Mouse (Mus musculus) lung, postnatal 14 days (tissue): Measurements from ENCODE around the gene Ubxn2a.
"Not testable (repeated sequence)": the region's sequence is repeated elsewhere in the genome, so short reads cannot be mapped to it uniquely, and the experiment has no call there.

Experiments
- DNase-seq: peaks from one replicate; pipeline ENCODE4 v3.0.0; 2021

The Ubxn2a gene

DNA sequence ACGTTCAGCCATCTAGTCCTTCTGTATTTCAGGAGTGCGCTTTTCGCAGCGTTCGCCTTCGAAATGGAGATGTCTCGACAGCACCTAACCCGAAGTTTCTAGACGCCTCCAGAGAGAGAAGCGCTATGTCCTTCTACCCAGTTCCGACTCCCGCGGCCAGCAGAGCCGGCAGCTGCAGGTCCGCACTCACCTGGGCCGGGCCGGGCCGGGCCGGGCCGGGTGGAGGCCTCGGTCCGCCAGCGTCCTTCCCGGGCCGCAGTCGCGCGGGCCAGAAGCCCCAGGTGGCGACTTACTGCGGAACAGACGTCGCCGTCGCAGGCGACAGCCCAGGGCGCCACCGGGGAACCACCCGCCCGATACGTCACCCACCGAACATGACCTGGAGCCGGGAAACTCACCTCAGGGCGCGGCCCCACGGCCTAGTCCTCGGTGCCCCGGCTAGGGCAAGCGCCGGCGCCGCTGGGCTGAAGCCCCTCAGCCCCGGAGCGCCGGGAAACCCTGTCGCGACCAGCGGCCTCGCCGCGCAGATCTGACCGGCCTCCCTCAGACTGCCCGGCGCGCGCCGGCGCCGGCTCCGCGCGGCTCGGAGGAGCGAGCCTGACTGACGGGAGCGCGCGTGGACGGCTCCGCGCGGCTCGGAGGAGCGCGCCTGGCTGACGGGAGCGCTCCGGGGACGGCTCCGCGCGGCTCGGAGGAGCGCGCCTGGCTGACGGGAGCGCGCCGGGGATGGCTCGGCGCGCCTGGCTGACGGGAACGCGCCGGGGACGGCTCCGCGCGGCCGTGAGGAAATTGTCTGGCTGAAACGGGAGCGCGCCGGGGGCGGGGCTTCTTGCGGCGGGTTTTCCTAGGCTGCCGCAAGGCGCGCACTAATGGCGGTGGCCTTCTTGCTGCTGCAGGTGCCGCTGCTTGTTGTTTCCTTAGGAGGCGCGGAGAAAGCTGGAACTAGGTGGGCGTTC is at the start of gene Ubxn2a:
TSS of gene Ubxn2a (minus strand) at position 755 of the 956 bp plus-strand sequence.
- peak; percentile 95 for DNase-seq

- DNase-seq: no peak
These were observed 45.7 kb upstream of the Ubxn2a start for GRCm38 (mm10) chr12:4953156-4953555.

GRCm38 (mm10) chr12:4952272-4952671 is 44.8 kb upstream of the Ubxn2a start:
- DNase-seq: no peak

DNA sequence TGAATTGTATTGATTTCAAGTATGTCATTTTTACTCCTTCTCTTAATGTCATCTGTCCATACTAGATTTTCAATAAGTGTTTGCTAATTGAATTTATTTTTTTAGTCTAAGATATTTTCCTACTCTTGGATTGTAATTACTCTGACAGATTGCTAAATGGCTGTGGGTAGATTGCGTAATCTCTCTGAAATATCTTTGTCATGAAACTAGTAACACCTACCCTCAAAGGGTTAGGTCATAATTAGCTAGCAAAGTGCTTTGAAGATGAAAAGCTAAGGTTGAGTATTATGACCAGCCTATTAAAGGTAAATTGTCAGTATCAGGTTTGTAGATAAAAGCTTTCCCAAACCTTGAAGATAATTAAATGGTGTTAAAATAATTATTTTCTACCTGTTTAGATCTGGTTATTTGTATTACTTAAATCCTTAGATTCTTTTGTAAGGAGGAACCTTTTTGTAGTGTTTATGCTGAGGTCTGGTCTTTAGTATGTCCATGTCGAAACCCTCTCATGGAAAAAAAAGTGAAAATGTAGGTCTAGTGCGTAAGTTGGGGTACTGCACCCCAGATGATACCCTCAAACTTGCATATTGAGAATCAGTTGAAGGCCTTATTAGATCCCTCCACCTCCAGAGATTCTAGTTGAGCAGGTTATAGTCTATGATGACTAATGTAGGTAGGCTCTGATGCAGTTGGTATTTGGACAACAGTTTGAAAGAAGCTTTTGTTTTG is 23.5 kb upstream of the Ubxn2a start:
- DNase-seq: no peak

DNA sequence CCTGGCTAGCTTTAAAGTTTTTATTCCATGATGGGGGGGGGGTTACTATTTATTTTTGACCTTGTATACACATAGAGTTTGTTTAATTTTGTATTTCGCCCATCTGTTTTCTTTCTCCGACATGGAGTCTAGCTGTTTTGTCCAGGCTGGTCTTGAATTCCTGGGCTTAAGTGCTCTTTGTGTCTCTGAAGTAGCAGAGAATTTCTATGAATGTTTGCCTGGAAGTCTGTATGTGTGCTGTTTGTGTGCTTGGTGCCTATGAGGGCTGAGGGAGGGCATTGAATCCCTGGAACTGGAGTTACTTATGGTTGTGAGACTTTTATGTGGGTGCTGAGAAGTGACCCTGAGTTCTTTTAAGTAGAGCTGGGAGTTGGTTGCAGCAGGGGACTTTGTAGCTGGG is 20.7 kb upstream of the Ubxn2a start:
- DNase-seq: no peak

GRCm38 (mm10) chr12:4917805-4918591 is 10.5 kb upstream of the Ubxn2a start:
- DNase-seq: peak; percentile 66

DNA sequence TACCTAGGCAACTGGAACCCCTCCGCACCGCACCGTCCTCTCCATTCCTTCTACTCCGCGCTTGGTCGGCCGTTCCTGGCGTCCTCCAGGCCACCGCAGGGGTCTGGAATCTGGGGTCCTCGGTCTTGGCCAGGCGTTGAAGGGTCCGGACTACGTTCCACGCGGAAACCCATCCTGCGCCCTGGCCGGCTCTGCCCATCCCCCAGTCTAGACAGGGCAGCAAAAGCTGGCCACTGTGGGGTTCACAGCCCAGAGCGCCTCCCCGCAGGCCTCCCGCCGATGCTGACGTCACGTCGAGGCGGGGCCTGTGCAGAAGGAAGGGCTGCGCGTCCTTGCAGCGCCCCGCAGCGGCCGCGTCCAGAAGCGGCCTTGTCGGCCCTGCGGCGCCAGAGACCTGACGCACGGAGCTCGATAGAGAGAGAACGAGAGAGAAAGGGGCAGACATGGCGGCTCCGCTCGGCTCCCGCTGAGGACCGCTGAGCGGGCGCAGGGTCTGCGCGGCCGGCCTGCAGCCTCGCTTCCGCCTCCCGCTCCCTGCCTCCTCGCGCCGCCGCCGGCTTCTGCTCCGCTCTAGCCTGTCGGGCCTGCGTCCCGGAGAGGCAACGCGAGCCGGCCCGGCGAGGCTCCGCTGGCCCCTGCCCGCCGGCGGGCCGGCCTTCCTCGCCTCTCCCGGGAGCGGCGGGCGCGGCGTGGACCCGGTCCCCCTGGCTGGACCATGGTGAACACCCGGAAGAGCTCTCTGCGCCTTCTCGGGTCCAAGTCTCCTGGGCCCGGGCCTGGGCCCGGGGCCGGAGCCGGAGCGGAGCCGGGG is 9.7 kb upstream of the Ubxn2a start, which contains the start of gene Atad2b:
TSS of gene Atad2b (plus strand) at position 360 of the 811 bp plus-strand sequence.
- peak; percentile 99 for DNase-seq

DNA sequence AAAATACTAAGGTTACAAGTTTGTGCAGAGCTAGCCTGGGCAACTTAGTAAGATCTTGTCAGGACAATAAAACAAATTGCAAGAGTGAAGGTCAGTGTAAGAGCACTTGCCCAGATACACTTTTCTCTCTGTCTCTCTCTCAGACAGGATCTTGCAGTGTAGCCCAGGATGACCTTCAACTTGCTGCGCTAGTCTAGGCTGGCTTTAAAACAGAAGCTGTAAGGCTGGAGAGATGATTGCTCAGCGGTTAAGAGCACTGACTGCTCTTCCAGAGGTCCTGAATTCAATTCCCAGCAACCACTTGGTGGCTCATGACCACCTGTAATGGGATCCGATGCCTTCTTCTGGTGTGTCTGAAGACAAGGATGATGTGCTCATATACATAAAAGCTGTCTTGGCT is 7.4 kb upstream of the Ubxn2a start:
- no peak for DNase-seq

GRCm38 (mm10) chr12:4914441-4914840 is 6.9 kb upstream of the Ubxn2a start:
- DNase-seq: no peak

DNA sequence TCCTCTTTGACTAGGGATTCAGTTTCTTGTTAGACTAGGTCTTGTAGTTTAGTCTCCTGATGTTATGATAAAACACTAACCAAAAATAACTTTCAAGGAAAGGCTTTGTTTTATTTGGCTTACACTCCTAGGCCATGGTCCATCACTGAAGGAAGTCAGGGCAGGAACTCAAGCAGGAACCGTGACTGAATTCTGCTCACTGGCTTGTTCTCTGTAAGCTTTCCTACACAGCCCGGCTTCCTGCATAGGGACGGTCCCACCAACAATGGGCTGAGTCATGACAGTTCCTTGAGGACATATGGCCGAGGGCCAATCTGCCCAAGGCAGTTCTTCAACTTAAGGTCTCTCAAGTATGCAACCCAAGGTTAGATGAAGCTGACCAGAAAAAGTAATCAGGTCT is 4.2 kb upstream of the Ubxn2a start:
- DNase-seq: no peak

- not testable (repeated sequence) for DNase-seq
These were observed 3.0 kb upstream of the Ubxn2a start for GRCm38 (mm10) chr12:4910496-4910895.

- no peak for DNase-seq
These were observed 886 bp upstream of the Ubxn2a start for GRCm38 (mm10) chr12:4908391-4908790.

GRCm38 (mm10) chr12:4906476-4906875 is 1.0 kb downstream of the Ubxn2a start:
- no peak for DNase-seq

DNA sequence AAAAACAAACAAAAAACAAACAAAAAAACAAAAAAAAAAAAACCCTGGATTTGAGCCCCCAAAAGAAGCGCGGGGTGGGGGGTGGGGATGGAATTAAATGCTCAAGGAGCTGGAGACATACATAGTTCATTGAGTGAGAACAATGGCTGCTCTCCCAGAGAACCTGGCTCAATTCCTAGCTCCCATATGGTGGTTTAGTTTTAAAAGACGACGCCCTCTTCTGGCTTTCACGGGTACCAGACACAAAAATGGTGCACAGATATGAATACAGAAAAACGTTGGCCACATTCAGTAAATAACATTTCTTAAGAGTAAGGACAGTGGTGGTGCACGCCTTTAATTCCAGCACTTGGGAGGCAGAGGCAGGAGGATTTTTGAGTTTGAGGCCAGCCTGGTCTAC is 1.6 kb downstream of the Ubxn2a start:
- no peak for DNase-seq

- no peak for DNase-seq
These were observed 9.5 kb downstream of the Ubxn2a start for GRCm38 (mm10) chr12:4898024-4898423.

DNA sequence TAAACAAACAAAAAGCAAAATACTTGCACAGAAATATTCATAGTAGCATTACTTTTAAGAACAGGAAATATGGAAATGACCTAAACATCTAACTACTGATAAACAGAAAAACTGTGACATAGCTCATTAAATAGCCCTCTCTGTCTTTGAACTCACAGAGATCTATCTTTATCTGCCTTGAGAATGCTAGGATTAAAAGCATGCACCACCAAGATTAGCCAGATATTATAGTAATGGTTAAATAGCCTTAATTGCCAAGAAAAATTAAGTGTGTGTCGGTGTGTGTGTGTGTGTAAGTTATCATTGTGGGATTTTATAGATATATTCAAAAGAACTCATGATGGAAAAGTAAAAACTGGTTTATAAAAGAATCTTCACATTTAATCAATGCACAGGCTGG is 17.6 kb downstream of the Ubxn2a start:
- no peak for DNase-seq

DNA sequence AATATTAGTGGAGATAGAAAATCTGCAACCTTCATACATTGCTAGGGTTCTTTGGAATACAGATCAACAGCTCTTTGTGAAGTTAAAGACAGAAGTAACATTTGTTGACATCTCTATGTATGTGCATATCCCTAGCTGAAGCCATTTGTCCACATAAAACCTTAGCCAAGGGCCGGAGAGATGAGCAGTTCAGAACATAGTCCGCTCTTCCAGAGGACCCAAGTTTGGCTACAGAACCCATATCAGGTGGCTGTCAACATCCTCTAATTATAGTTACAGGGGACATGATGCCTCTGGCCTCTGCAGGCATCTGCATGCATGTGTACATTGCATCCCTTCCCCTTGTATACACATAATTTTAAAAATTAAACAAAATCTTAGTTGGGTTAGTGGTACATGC is 18.3 kb downstream of the Ubxn2a start:
- DNase-seq: no peak

DNA sequence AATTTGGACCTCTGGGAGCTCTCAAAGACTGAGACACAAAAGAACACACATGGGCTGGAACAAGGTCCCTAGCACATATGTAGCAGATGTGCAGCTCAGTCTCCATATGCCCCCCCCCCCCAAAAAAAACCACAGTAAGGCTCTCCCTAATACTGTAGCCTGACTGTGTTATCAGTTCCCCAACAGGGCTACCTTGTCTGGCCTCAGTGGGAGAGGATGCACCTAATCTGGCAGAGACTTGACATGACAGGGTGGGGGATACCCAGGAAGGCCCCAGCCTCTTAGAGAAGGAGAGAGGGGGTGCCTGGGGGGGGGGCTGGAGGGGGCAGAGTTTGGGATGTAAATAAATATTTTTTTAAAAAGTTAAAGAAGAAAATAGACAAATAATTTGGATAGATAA is 18.8 kb downstream of the Ubxn2a start:
- no peak for DNase-seq

DNA sequence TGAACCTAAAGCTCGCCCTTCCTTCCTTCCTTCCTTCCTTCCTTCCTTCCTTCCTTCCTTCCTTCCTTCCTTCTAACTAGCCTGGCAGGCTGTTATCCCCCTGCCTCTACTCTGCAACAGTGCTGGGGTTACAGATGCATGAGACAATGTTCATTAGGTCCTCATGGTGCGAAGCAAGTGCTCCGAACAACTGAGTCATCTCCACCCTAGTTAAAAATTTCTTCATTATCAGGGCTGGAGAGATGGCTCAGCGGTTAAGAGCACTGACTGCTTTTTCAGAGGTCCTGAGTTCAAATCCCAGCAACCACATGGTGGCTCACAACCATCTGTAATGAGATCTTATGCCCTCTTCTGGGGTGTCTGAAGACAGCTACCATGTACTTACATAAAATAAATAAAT is 20.9 kb downstream of the Ubxn2a start:
- DNase-seq: not testable (repeated sequence)

- DNase-seq: no peak
These were observed 22.4 kb downstream of the Ubxn2a start for GRCm38 (mm10) chr12:4885062-4885461.

DNA sequence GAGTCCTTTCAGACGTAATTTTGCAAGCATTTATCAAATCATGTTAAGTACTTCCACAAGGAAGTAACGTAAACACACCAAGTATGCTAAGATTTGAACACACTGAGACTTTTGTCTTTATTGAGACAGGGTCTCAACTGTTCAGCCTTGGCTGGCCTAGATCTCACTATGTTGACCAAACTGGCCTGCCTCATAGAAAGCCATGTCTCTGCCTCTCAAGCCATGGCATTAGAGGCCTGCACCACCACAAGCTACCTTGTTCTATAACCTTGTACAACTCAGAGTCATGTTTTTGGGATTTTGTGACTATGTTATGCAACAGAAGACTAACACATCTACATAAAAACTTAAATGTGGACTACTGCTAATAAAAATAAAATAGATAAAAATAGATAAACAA is 25.4 kb downstream of the Ubxn2a start:
- no peak for DNase-seq

DNA sequence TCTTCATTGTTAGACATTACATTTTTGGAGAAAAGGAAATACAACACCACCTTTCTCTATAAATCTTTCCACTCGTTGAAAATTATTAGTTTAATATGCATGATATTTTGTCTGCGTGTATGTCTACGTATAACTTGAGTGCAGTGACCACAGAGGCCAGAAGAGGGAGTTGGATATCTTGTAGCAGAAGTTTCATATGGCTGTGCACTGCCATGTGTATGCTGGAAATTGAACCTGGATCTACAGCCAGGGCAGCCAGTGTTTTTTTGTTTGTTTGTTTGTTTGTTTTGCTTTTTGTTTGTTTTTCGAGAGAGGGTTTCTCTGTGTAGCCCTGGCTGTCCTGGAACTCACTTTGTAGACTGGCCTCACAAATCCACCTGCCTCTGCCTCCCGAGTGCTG is 28.5 kb downstream of the Ubxn2a start:
- DNase-seq: no peak
